Mouse (Mus musculus) bone marrow macrophage, adult 2 months (primary cell): ENCODE measurements around the gene Sox18. TPM values are rescaled to one million over a fixed set of nuclear protein-coding genes. Genes with fewer than 3 reads are reported as not detected.
A peak's percentile ranks its signal among the peaks of the same experiment; 100 is the strongest.

Experiments
- H3K27ac ChIP-seq: 2 replicates; pipeline ENCODE4 v1.5.1; 2012; ENCODE audit warnings: low read depth, low read length; ENCODE audit not compliant: insufficient read depth
- H3K4me1 ChIP-seq: 2 replicates; pipeline ENCODE4 v1.6.1; 2012; ENCODE audit warnings: low read length; ENCODE audit not compliant: control insufficient read depth, insufficient read depth
- H3K4me3 ChIP-seq: 2 replicates; pipeline ENCODE4 v1.5.1; 2012; ENCODE audit warnings: mild to moderate bottlenecking, low read length, moderate library complexity; ENCODE audit not compliant: insufficient read depth
- CTCF ChIP-seq: IDR thresholded peaks from 2 replicates; pipeline ENCODE4 v1.5.1; 2012; ENCODE audit warnings: low read depth, mild to moderate bottlenecking, low read length, moderate library complexity
- POLR2A ChIP-seq: IDR thresholded peaks from 2 replicates; pipeline ENCODE4 v1.6.1; 2012; ENCODE audit warnings: mild to moderate bottlenecking, low read depth, low read length, borderline replicate concordance
- polyA plus RNA-seq: library from polyadenylated mRNA; stranded (reverse); fragments of >200 nt; gene quantifications from 2 replicates; pipeline ENCODE4 v1.2.4, GENCODE M21; 2012; ENCODE audit not compliant: missing spikeins, insufficient read depth, insufficient read length

The Sox18 gene
- polyA plus RNA-seq, 1 experiment: not detected

GRCm38 (mm10) chr2:181694581-181694980 lies 23.1 kb upstream of the Sox18 start:
- Histone ChIP-seq H3K27ac (no peak overlapping the region), H3K4me1 (peaks cover 31% of the 10 kb centered on the region), H3K4me3 (peak overlapping the region; percentile 86)
- TF ChIP-seq CTCF (no peak), POLR2A (no peak)

- H3K27ac ChIP-seq: peak within 1 kb of the TSS; percentile 96
These were observed 22.2 kb upstream of the Sox18 start, which contains the start of gene Rgs19 for GRCm38 (mm10) chr2:181693339-181694280. Gene Rgs19 (minus strand): TSS chr2:181693977.

GRCm38 (mm10) chr2:181692304-181692703 lies 20.9 kb upstream of the Sox18 start:
- peaks cover 32% of the 10 kb centered on the region for H3K4me1 ChIP-seq
- peak overlapping the region; percentile 86 for H3K4me3 ChIP-seq
- TF ChIP-seq POLR2A: no peak
- no peak for TF ChIP-seq CTCF
- H3K27ac ChIP-seq: peak overlapping the region; percentile 96; the same call in 1 of the 2 replicates

More at GRCm38 (mm10) chr2:181693339-181694280, 22.2 kb upstream of the Sox18 start, which contains the start of gene Rgs19:
- Histone ChIP-seq H3K4me1 (peaks cover 32% of the 10 kb centered on the region), H3K4me3 (peak within 1 kb of the TSS; percentile 86)
- TF ChIP-seq POLR2A (no peak), CTCF (no peak)

GRCm38 (mm10) chr2:181691571-181691970 lies 20.1 kb upstream of the Sox18 start:
- Histone ChIP-seq H3K4me3 (peak overlapping the region; percentile 86), H3K4me1 (peaks cover 32% of the 10 kb centered on the region), H3K27ac (peak overlapping the region; percentile 48)
- TF ChIP-seq CTCF (no peak), POLR2A (no peak)

GRCm38 (mm10) chr2:181691083-181691482 lies 19.6 kb upstream of the Sox18 start:
- no peak for TF ChIP-seq CTCF
- no peak for TF ChIP-seq POLR2A
- Histone ChIP-seq H3K27ac (peak overlapping the region; percentile 48; the same call in 1 of the 2 replicates), H3K4me3 (peak overlapping the region; percentile 86), H3K4me1 (peaks cover 32% of the 10 kb centered on the region)

- TF ChIP-seq POLR2A: no peak
- no peak for TF ChIP-seq CTCF
- Histone ChIP-seq H3K27ac (no peak overlapping the region), H3K4me1 (peaks cover 35% of the 10 kb centered on the region), H3K4me3 (no peak overlapping the region)
These were observed 18.2 kb upstream of the Sox18 start for GRCm38 (mm10) chr2:181689466-181690160.

- Histone ChIP-seq H3K27ac (no peak overlapping the region), H3K4me3 (no peak overlapping the region), H3K4me1 (peaks cover 32% of the 10 kb centered on the region)
- TF ChIP-seq CTCF (no peak), POLR2A (no peak)
These were observed 16.1 kb upstream of the Sox18 start for GRCm38 (mm10) chr2:181687586-181687985.

GRCm38 (mm10) chr2:181685686-181686085 lies 14.2 kb upstream of the Sox18 start:
- TF ChIP-seq CTCF: no peak
- TF ChIP-seq POLR2A: no peak
- Histone ChIP-seq H3K4me1 (peaks cover 18% of the 10 kb centered on the region), H3K27ac (no peak overlapping the region), H3K4me3 (no peak overlapping the region)

- H3K27ac ChIP-seq: no peak overlapping the region
- no peak overlapping the region for H3K4me3 ChIP-seq
- H3K4me1 ChIP-seq: peaks cover 8% of the 10 kb centered on the region; the same call in 1 of the 2 replicates
- TF ChIP-seq POLR2A: no peak
- no peak for TF ChIP-seq CTCF
These were observed 13.3 kb upstream of the Sox18 start for GRCm38 (mm10) chr2:181684713-181685112.

- no peak for TF ChIP-seq POLR2A
- TF ChIP-seq CTCF: no peak
- Histone ChIP-seq H3K4me1 (peaks cover 9% of the 10 kb centered on the region; the same call in 1 of the 2 replicates), H3K4me3 (no peak overlapping the region), H3K27ac (no peak overlapping the region)
These were observed 11.9 kb upstream of the Sox18 start for GRCm38 (mm10) chr2:181683381-181683780.
